Mouse (Mus musculus): ENCODE data around the gene Gcnt2. TPM values are rescaled to one million over a fixed set of nuclear protein-coding genes. Genes with fewer than 3 reads are reported as not detected.
A peak's percentile ranks its signal among the peaks of the same experiment; 100 is the strongest.

Gene Gcnt2
- polyA plus RNA-seq, 1 experiment from 2014 or later = 7.3 TPM

GRCm38 (mm10) chr13:40971261-40971660 is 111.7 kb downstream of the Gcnt2 start:
- 82% methylated on average over 5 of the region's 5 CpGs for WGBS
- Histone ChIP-seq H3K27ac (no peak overlapping the region), H3K9me3 (replicated peaks; ENCODE audit: low read length) (no peaks in the 10 kb centered on the region), H3K27me3 (ENCODE audit: insufficient read depth, low read length) (no peaks in the 10 kb centered on the region), H3K9ac (ENCODE audit: low read depth, low read length) (no peak overlapping the region), H3K4me2 (ENCODE audit: low read length) (no peak overlapping the region), H3K36me3 (ENCODE audit: insufficient read depth, low read length) (no peaks in the 10 kb centered on the region), H3K4me3 (replicated peaks; ENCODE audit: low read depth, low read length) (no peak overlapping the region), H3K4me1 (replicated peaks; ENCODE audit: insufficient read depth, low read length) (no peaks in the 10 kb centered on the region)
- DNase-seq (ENCODE audit: low spot score) = no peak
- TF ChIP-seq CTCF (IDR thresholded peaks at IDR 0.05; ENCODE audit: low read depth) = no peak
- no peak for ATAC-seq (replicated peaks; ENCODE audit: low FRiP score, low read depth)

- H3K4me3 ChIP-seq (replicated peaks; ENCODE audit: low read depth, low read length) = no peak overlapping the region
- no peaks in the 10 kb centered on the region for H3K27me3 ChIP-seq (ENCODE audit: insufficient read depth, low read length)
- no peaks in the 10 kb centered on the region for H3K9me3 ChIP-seq (replicated peaks; ENCODE audit: low read length)
- no peaks in the 10 kb centered on the region for H3K36me3 ChIP-seq (ENCODE audit: insufficient read depth, low read length)
- whole genome bisulfite sequencing = 79% methylated on average over 2 of the region's 2 CpGs
- no peaks in the 10 kb centered on the region for H3K4me1 ChIP-seq (replicated peaks; ENCODE audit: insufficient read depth, low read length)
- no peak overlapping the region for H3K4me2 ChIP-seq (ENCODE audit: low read length)
- no peak overlapping the region for H3K27ac ChIP-seq
- no peak overlapping the region for H3K9ac ChIP-seq (ENCODE audit: low read depth, low read length)
- ATAC-seq (replicated peaks; ENCODE audit: low FRiP score, low read depth) (no peak), DNase-seq (ENCODE audit: low spot score) (no peak)
- TF ChIP-seq CTCF (IDR thresholded peaks at IDR 0.05; ENCODE audit: low read depth) = no peak
Measured at GRCm38 (mm10) chr13:40971831-40972230, 112.3 kb downstream of the Gcnt2 start.

- Histone ChIP-seq H3K9me3 (replicated peaks; ENCODE audit: low read length) (no peaks in the 10 kb centered on the region), H3K27me3 (ENCODE audit: insufficient read depth, low read length) (no peaks in the 10 kb centered on the region), H3K36me3 (ENCODE audit: insufficient read depth, low read length) (no peaks in the 10 kb centered on the region), H3K4me3 (replicated peaks; ENCODE audit: low read depth, low read length) (no peak overlapping the region), H3K27ac (no peak overlapping the region), H3K4me2 (ENCODE audit: low read length) (no peak overlapping the region), H3K9ac (ENCODE audit: low read depth, low read length) (no peak overlapping the region), H3K4me1 (replicated peaks; ENCODE audit: insufficient read depth, low read length) (no peaks in the 10 kb centered on the region)
- no peak for DNase-seq (ENCODE audit: low spot score)
- 78% methylated on average over 5 of the region's 5 CpGs for WGBS
- no peak for TF ChIP-seq CTCF (IDR thresholded peaks at IDR 0.05; ENCODE audit: low read depth)
- ATAC-seq (replicated peaks; ENCODE audit: low FRiP score, low read depth) = no peak
Measured at GRCm38 (mm10) chr13:40972976-40973375, 113.4 kb downstream of the Gcnt2 start.

- Histone ChIP-seq H3K27ac (no peak overlapping the region), H3K4me2 (ENCODE audit: low read length) (no peak overlapping the region), H3K9me3 (replicated peaks; ENCODE audit: low read length) (no peaks in the 10 kb centered on the region), H3K4me1 (replicated peaks; ENCODE audit: insufficient read depth, low read length) (no peaks in the 10 kb centered on the region), H3K4me3 (replicated peaks; ENCODE audit: low read depth, low read length) (no peak overlapping the region), H3K36me3 (ENCODE audit: insufficient read depth, low read length) (no peaks in the 10 kb centered on the region), H3K9ac (ENCODE audit: low read depth, low read length) (no peak overlapping the region), H3K27me3 (ENCODE audit: insufficient read depth, low read length) (no peaks in the 10 kb centered on the region)
- ATAC-seq (replicated peaks; ENCODE audit: low FRiP score, low read depth) (0 out of 2 replicates have a peak, but pooled peaks have one; percentile 49), DNase-seq (ENCODE audit: low spot score) (peak; percentile 73)
- 25% methylated on average over 7 of the region's 7 CpGs for WGBS
- peak; percentile 81 for TF ChIP-seq CTCF (IDR thresholded peaks at IDR 0.05; ENCODE audit: low read depth)
Measured at GRCm38 (mm10) chr13:40977609-40978008, 118.1 kb downstream of the Gcnt2 start.

- no peaks in the 10 kb centered on the region for H3K9me3 ChIP-seq (replicated peaks; ENCODE audit: low read length)
- DNase-seq (ENCODE audit: low spot score) = peak; percentile 18
- H3K36me3 ChIP-seq (ENCODE audit: insufficient read depth, low read length) = no peaks in the 10 kb centered on the region
- ATAC-seq (replicated peaks; ENCODE audit: low FRiP score, low read depth) = no peak
- no peaks in the 10 kb centered on the region for H3K4me1 ChIP-seq (replicated peaks; ENCODE audit: insufficient read depth, low read length)
- no peaks in the 10 kb centered on the region for H3K27me3 ChIP-seq (ENCODE audit: insufficient read depth, low read length)
- no peak overlapping the region for H3K4me2 ChIP-seq (ENCODE audit: low read length)
- TF ChIP-seq CTCF (IDR thresholded peaks at IDR 0.05; ENCODE audit: low read depth) = no peak
- H3K4me3 ChIP-seq (replicated peaks; ENCODE audit: low read depth, low read length) = no peak overlapping the region
- WGBS = 64% methylated on average over 4 of the region's 4 CpGs
- H3K9ac ChIP-seq (ENCODE audit: low read depth, low read length) = no peak overlapping the region
- peak overlapping the region; percentile 34; the same call in 1 of the 2 replicates for H3K27ac ChIP-seq
Measured at GRCm38 (mm10) chr13:40978652-40979051, 119.1 kb downstream of the Gcnt2 start.

GRCm38 (mm10) chr13:40979321-40979720 is 119.8 kb downstream of the Gcnt2 start:
- H3K4me2 ChIP-seq (ENCODE audit: low read length) = no peak overlapping the region
- H3K4me1 ChIP-seq (replicated peaks; ENCODE audit: insufficient read depth, low read length) = no peaks in the 10 kb centered on the region
- peak overlapping the region; percentile 34; the same call in 1 of the 2 replicates for H3K27ac ChIP-seq
- no peaks in the 10 kb centered on the region for H3K9me3 ChIP-seq (replicated peaks; ENCODE audit: low read length)
- H3K4me3 ChIP-seq (replicated peaks; ENCODE audit: low read depth, low read length) = no peak overlapping the region
- TF ChIP-seq CTCF (IDR thresholded peaks at IDR 0.05; ENCODE audit: low read depth) = peak; percentile 69
- 33% methylated on average over 2 of the region's 2 CpGs for WGBS
- ATAC-seq (replicated peaks; ENCODE audit: low FRiP score, low read depth) = no peak
- H3K9ac ChIP-seq (ENCODE audit: low read depth, low read length) = no peak overlapping the region
- peak; percentile 49 for DNase-seq (ENCODE audit: low spot score)
- H3K36me3 ChIP-seq (ENCODE audit: insufficient read depth, low read length) = no peaks in the 10 kb centered on the region
- no peaks in the 10 kb centered on the region for H3K27me3 ChIP-seq (ENCODE audit: insufficient read depth, low read length)

- Histone ChIP-seq H3K9me3 (replicated peaks; ENCODE audit: low read length) (no peaks in the 10 kb centered on the region), H3K4me2 (ENCODE audit: low read length) (no peak overlapping the region), H3K27me3 (ENCODE audit: insufficient read depth, low read length) (no peaks in the 10 kb centered on the region), H3K4me1 (replicated peaks; ENCODE audit: insufficient read depth, low read length) (no peaks in the 10 kb centered on the region), H3K36me3 (ENCODE audit: insufficient read depth, low read length) (no peaks in the 10 kb centered on the region), H3K9ac (ENCODE audit: low read depth, low read length) (no peak overlapping the region), H3K4me3 (replicated peaks; ENCODE audit: low read depth, low read length) (no peak overlapping the region), H3K27ac (no peak overlapping the region)
- no peak for TF ChIP-seq CTCF (IDR thresholded peaks at IDR 0.05; ENCODE audit: low read depth)
- DNase-seq (ENCODE audit: low spot score) (no peak), ATAC-seq (replicated peaks; ENCODE audit: low FRiP score, low read depth) (no peak)
- 91% methylated on average over 1 of the region's 1 CpGs for WGBS
Measured at GRCm38 (mm10) chr13:40982759-40983158, 123.2 kb downstream of the Gcnt2 start.
